Mouse (Mus musculus) midbrain, embryonic 15.5 days (tissue): ENCODE measurements at regions not wholly inside any gene's neighbourhood (a gene's known extent, or its start where the extent isn't known, plus 50 kb on each side); places are given as distances from the start of the nearest gene placed in this dataset.

Experiments used
- ATAC-seq: fragments of 200-750 bp; cut with Nextera tagmentation; replicated peaks from 2 replicates; pipeline ENCODE4 v1.8.0; 2017; ENCODE audit warnings: moderate TSS enrichment
- H3K27ac ChIP-seq: fragments of 300-500 bp; sonication (generic); 2 replicates; pipeline ENCODE4 v1.5.1; 2015; ENCODE audit warnings: mild to moderate bottlenecking, inconsistent platforms
- H3K27me3 ChIP-seq: fragments of 300-500 bp; sonication (generic); replicated peaks from 2 replicates; pipeline ENCODE4 v1.6.1; 2015; ENCODE audit warnings: inconsistent platforms
- H3K36me3 ChIP-seq: fragments of 300-500 bp; sonication (generic); replicated peaks from 2 replicates; pipeline ENCODE4 v1.6.1; 2015; ENCODE audit warnings: inconsistent platforms
- H3K4me1 ChIP-seq: fragments of 300-500 bp; sonication (generic); 2 replicates; pipeline ENCODE4 v1.6.1; 2015; ENCODE audit warnings: inconsistent platforms
- H3K4me2 ChIP-seq: fragments of 300-500 bp; sonication (generic); 2 replicates; pipeline ENCODE4 v1.6.1; 2015; ENCODE audit warnings: inconsistent platforms, mild to moderate bottlenecking, moderate library complexity
- H3K4me3 ChIP-seq: fragments of 300-500 bp; sonication (generic); 2 replicates; pipeline ENCODE4 v1.5.1; 2015; ENCODE audit warnings: mild to moderate bottlenecking, inconsistent platforms
- H3K9ac ChIP-seq: fragments of 300-500 bp; sonication (generic); 2 replicates; pipeline ENCODE4 v1.6.1; 2015; ENCODE audit warnings: mild to moderate bottlenecking, inconsistent platforms
- H3K9me3 ChIP-seq: fragments of 300-500 bp; sonication (generic); 2 replicates; pipeline ENCODE4 v1.6.1; 2016; ENCODE audit warnings: inconsistent platforms
- WGBS: fragments of 180-500 bp; shearing (Covaris S2); methylation state at CpG from one replicate; pipeline ENCODE4 v1.1.7; 2015; ENCODE audit warnings: mixed read lengths; 5-methylcytosine and 5-hydroxymethylcytosine counted together

DNA sequence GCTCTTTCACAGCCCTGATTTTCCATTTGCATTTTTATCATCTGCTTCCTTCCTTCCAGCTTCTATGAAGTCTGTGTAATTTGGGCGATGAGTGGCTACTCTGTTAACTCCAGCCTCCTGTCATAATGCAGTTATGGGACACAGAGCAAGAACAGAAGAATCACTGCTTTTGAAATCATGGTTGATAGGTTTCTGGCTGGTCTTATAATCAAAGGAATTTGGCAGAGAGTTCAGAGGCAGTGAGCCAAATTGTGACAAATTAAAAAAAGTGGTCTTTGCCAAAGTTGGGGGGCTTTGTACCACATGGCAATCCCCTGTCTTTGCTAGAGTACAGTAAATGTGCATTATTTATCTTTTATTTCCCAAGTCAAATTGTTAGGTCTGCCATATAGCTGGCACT lies 1292.6 kb downstream of the Rapgef2 start:
- 74% methylated on average over 1 of the region's 1 CpGs for WGBS
- no peaks in the 10 kb centered on the region for H3K36me3 ChIP-seq
- no peaks in the 10 kb centered on the region for H3K9me3 ChIP-seq
- H3K4me1 ChIP-seq, result no peaks in the 10 kb centered on the region
- no peak overlapping the region for H3K4me2 ChIP-seq
- H3K27ac ChIP-seq, result no peak overlapping the region
- H3K4me3 ChIP-seq, result no peak overlapping the region
- H3K9ac ChIP-seq, result no peak overlapping the region
- ATAC-seq, result no peak
- H3K27me3 ChIP-seq, result no peaks in the 10 kb centered on the region

DNA sequence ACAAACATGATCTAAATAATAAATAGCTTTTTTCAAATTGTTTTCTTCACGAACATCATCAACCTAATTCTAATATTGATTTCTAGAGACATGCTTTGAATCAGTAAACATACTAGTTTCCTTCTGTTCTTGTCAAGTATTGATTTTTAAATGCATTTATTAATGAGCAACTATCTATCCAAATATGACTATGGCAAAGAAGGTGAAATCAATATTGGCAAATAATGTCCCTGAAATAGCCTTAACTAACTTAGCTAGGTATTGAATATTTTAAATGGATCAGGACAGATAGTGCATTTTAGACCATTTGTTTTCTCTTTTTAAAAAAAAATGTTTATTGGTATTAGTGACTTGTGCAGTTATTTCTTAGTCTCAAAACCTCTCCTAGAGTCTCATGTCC lies 1341.5 kb downstream of the Rapgef2 start:
- Histone ChIP-seq H3K27ac (no peak overlapping the region), H3K9ac (no peak overlapping the region), H3K4me3 (no peak overlapping the region), H3K27me3 (no peaks in the 10 kb centered on the region), H3K4me1 (no peaks in the 10 kb centered on the region), H3K36me3 (no peaks in the 10 kb centered on the region), H3K9me3 (no peaks in the 10 kb centered on the region), H3K4me2 (no peak overlapping the region)
- WGBS, result 83% methylated on average over 1 of the region's 1 CpGs
- ATAC-seq, result no peak

DNA sequence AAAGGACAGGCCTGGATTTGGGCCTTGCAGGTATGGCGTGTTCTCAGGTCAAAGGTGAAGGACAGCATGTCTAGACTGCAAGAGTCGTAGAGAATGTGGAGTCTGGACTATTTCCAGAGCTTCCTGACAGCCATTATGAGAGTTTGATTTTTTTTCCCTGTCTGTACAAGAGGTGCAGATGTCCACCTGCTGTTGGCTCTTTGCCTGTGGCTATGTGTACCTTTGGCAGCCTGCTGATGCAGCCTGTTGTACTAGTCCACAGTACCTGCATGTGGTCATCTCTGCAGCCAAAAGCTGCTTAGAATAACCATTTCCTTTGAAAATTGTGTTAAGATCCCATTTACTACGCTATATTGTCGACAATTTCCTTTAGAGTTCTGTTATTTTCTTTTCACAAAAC lies 1389.1 kb downstream of the Rapgef2 start:
- no peaks in the 10 kb centered on the region for H3K36me3 ChIP-seq
- H3K4me2 ChIP-seq, result no peak overlapping the region
- H3K9ac ChIP-seq, result no peak overlapping the region
- H3K27me3 ChIP-seq, result no peaks in the 10 kb centered on the region
- WGBS, result 92% methylated on average over 4 of the region's 4 CpGs
- no peak for ATAC-seq
- H3K4me3 ChIP-seq, result no peak overlapping the region
- H3K27ac ChIP-seq, result no peak overlapping the region
- H3K4me1 ChIP-seq, result no peaks in the 10 kb centered on the region
- no peaks in the 10 kb centered on the region for H3K9me3 ChIP-seq

DNA sequence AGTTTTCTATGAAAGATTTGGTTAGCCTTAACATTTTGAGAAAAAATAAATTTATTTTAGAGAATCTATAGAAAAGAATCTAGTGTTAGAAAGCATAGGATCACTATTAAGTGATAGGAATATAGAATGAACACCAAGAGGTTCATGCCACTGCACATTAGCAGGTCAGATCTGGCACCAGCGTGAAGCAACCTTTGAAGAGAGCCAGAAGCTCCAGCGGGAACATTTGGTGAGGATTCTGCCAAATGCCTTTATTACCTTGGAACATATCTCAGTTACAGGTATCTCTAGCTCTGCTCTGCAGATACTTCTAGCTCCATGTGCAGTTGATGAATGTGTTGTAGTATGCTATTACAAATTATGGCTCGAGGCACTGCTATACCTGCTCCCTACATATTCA lies 1398.7 kb downstream of the Rapgef2 start:
- Histone ChIP-seq H3K4me1 (no peaks in the 10 kb centered on the region), H3K36me3 (no peaks in the 10 kb centered on the region), H3K4me2 (no peak overlapping the region), H3K9ac (no peak overlapping the region), H3K9me3 (no peaks in the 10 kb centered on the region), H3K27me3 (no peaks in the 10 kb centered on the region), H3K4me3 (no peak overlapping the region), H3K27ac (no peak overlapping the region)
- WGBS, result 94% methylated on average over 3 of the region's 3 CpGs
- ATAC-seq, result no peak

DNA sequence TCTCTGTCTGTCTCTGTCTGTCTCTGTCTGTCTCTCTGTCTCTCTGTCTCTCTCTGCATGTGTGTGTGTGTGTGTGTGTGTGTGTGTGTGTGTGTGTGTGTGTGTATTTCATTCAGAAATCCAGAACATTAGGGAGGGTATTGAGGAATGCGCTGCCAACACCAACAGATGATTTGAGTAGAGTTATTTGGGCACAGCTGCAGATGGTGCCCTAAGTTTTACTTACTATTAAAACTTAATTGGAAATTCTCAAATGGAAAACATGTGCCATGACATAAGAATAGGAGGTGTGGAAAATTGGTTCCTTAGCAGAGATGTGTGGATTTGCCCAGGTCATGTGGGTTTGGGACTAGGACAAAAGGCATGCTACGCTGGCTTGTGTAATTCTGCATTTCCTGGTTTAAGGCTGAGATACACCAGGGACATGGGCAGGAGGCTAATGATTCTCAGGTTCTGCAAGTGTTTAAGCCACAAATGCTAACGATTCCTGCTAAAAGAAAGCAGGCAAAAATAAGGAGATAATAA lies 1437.5 kb downstream of the Rapgef2 start:
- Histone ChIP-seq H3K27ac (no peak overlapping the region), H3K9ac (no peak overlapping the region)
- ATAC-seq, result no peak

DNA sequence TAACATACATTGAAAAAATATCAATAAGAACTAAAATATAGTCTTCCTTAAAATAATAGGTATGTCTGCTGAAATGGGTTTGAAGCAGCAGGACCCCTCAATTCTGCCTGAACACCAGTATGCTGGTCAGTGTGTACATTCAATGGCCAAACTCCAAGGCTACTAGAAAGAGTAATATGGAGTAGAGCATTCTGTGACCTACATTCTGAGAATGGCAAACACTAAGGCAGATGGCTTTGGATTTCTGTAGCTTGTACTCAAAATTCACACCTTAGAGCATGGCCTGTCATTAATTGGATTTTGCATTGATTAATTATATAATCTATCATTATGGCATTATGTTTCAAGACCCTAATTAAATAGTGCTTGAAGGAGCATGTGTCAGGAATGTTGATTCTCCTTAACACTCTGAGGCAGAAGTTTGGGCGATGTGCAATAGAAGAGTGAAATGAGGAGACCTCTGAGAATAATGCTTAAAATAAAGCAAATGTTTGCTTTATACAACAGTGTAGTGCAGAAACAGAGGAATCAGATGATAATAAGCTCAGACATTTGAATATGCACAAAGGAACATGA lies 1454.0 kb downstream of the Rapgef2 start:
- 75% methylated on average over 1 of the region's 1 CpGs for WGBS
- Histone ChIP-seq H3K4me1 (no peaks in the 10 kb centered on the region; the same call in 1 of the 2 replicates), H3K9ac (no peak overlapping the region), H3K4me3 (no peak overlapping the region), H3K9me3 (no peaks in the 10 kb centered on the region), H3K4me2 (no peak overlapping the region), H3K27ac (no peak overlapping the region), H3K27me3 (no peaks in the 10 kb centered on the region), H3K36me3 (no peaks in the 10 kb centered on the region)
- ATAC-seq, result no peak

More for the DNA sequence above, 1437.5 kb downstream of the Rapgef2 start:
- 83% methylated on average over 3 of the region's 3 CpGs for WGBS
- H3K9me3 ChIP-seq, result no peaks in the 10 kb centered on the region
- no peaks in the 10 kb centered on the region for H3K36me3 ChIP-seq
- H3K27me3 ChIP-seq, result no peaks in the 10 kb centered on the region
- H3K4me3 ChIP-seq, result no peak overlapping the region
- H3K4me1 ChIP-seq, result no peaks in the 10 kb centered on the region
- no peak overlapping the region for H3K4me2 ChIP-seq

DNA sequence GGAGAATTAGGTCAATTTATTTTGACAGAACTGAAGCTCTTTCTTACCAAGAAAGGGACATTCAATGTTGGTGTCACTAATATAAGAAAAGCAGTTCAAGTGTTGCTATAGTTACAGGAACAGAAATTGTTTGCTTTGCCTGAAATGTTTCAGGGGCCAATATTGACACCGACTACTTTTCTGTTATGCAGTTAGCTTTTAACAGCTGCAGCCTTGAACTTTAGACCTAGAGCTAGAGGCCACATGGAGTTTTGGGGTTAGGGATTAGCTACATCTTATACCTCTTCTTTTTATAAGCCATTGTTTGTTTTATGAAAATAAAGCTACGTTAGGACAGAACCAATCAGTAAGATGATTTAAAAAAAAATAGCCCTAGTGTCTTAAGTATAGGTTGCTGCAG lies 1454.6 kb downstream of the Rapgef2 start:
- WGBS, result 69% methylated on average over 2 of the region's 2 CpGs
- ATAC-seq, result 0 out of 2 replicates have a peak, but pooled peaks have one; percentile 39
- Histone ChIP-seq H3K9me3 (no peaks in the 10 kb centered on the region), H3K27ac (no peak overlapping the region), H3K4me1 (no peaks in the 10 kb centered on the region; the same call in 1 of the 2 replicates), H3K27me3 (no peaks in the 10 kb centered on the region), H3K9ac (no peak overlapping the region), H3K4me3 (no peak overlapping the region), H3K4me2 (no peak overlapping the region), H3K36me3 (no peaks in the 10 kb centered on the region)

DNA sequence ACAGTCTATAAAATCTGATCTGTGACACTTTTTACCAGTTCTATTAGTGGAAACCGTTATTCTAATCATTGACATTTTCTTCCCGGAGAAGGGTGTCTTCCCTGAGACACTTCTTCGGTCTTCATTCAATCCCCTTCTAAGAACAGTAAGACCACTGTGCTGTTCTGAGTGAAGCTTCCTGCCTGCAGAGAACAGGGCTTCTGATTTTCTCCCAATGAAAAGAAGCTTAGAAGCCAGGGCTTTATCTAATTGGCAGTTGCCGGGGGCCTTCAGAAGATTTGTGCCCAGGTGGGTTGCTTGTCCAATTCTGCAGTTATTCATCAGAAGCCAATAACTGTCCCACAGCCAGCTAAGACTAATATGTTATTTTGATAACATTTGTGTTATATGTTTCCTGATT lies 1455.1 kb downstream of the Rapgef2 start:
- WGBS, result 64% methylated on average over 4 of the region's 4 CpGs
- no peaks in the 10 kb centered on the region for H3K36me3 ChIP-seq
- ATAC-seq, result 0 out of 2 replicates have a peak, but pooled peaks have one; percentile 65

DNA sequence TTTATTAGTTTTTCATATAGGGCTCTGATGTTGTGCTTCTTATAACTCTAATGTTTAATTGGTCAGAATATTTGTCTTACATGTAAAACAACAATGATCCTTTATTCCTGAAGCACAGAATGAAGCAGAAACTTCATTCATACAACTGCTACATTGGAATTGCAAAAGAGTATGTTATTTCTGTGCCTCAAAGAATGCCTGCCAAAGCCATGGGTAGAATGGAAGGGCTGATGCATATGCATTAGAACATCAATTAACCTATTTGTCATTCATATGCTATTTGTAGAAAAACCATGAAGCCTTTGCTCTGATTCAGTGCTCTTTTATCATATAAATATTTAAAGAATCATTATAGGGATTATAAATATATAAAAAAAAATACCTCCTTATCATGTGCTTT lies 1456.1 kb downstream of the Rapgef2 start:
- no peaks in the 10 kb centered on the region for H3K36me3 ChIP-seq
- no peak for ATAC-seq
- no peaks in the 10 kb centered on the region; the same call in 1 of the 2 replicates for H3K4me1 ChIP-seq
- no peak overlapping the region for H3K27ac ChIP-seq
- no peak overlapping the region for H3K4me3 ChIP-seq
- H3K9me3 ChIP-seq, result no peaks in the 10 kb centered on the region
- H3K4me2 ChIP-seq, result no peak overlapping the region
- no peaks in the 10 kb centered on the region for H3K27me3 ChIP-seq
- no peak overlapping the region for H3K9ac ChIP-seq

More for the DNA sequence above, 1455.1 kb downstream of the Rapgef2 start:
- no peaks in the 10 kb centered on the region for H3K27me3 ChIP-seq
- H3K4me1 ChIP-seq, result no peaks in the 10 kb centered on the region; the same call in 1 of the 2 replicates
- no peak overlapping the region for H3K4me3 ChIP-seq
- H3K9ac ChIP-seq, result no peak overlapping the region
- no peak overlapping the region for H3K27ac ChIP-seq
- no peaks in the 10 kb centered on the region for H3K9me3 ChIP-seq
- H3K4me2 ChIP-seq, result no peak overlapping the region

DNA sequence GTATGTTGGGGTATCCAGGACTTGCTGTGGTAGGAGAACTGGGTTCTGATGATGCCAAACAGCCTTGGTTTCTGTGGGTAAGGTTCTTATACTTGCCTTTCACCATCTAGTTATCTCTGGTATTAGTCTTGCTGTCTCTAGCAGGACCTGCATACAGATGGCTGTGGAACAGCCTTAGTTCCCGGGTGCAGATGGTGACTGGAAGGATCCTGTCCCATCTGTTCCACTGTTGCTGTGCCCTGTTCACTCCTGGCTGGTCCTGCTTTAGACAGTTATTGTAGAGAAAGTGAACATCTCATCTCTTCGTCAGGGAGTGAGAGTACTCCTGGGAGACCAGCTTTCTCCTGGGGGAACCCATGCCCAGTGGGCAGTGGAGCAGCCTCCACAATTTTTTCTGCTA lies 1485.5 kb downstream of the Rapgef2 start:
- Histone ChIP-seq H3K4me3 (no peak overlapping the region), H3K27ac (no peak overlapping the region), H3K9ac (no peak overlapping the region), H3K9me3 (no peaks in the 10 kb centered on the region), H3K27me3 (no peaks in the 10 kb centered on the region), H3K4me1 (no peaks in the 10 kb centered on the region), H3K4me2 (no peak overlapping the region), H3K36me3 (no peaks in the 10 kb centered on the region)
- 71% methylated on average over 2 of the region's 2 CpGs for WGBS
- ATAC-seq, result no peak

DNA sequence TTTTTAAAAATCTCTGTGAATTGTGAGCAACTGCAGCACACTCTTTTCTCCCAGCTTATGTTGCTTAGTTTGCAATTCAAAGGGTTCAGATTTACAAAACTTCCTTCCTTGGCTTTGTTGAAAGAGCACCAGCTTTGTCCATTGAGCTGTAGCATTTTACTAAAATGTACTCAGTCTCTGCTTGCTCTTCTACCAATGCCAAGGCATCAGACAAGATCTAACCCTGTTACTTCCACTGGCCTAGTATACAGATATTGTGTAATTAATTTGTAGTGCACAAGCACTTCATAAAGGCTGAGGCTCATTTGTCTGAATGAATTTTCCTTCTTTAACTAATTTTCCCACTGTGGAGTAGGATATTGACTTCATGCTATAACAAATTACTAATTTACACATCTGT lies 1504.5 kb downstream of the Rapgef2 start:
- ATAC-seq, result no peak
- Histone ChIP-seq H3K4me2 (no peak overlapping the region), H3K4me3 (no peak overlapping the region)

DNA sequence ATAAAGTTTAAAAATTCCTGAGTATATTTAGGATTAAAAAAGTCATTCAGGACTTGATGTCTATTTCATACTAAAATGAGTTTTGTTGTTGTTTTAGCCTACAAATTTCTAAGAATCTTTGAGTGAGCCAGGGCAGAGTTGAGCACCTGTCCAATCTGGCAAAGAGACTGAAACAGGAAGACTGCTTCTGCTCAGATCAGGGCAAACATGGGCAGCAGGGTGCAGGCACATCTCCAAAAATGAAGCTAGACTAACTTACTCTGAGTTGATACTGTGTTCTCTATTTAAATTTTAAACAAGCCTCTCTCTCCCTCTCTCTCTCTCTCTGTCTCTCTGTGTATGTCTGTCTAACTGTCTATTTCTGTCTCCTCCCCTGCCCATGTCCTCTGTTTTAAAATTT lies 1505.0 kb downstream of the Rapgef2 start:
- Histone ChIP-seq H3K9ac (no peak overlapping the region), H3K4me2 (no peak overlapping the region), H3K36me3 (no peaks in the 10 kb centered on the region), H3K4me1 (no peaks in the 10 kb centered on the region), H3K27me3 (no peaks in the 10 kb centered on the region), H3K27ac (no peak overlapping the region), H3K9me3 (no peaks in the 10 kb centered on the region), H3K4me3 (no peak overlapping the region)
- no peak for ATAC-seq

More for the DNA sequence above, 1504.5 kb downstream of the Rapgef2 start:
- H3K9ac ChIP-seq, result no peak overlapping the region
- no peaks in the 10 kb centered on the region for H3K36me3 ChIP-seq
- no peaks in the 10 kb centered on the region for H3K27me3 ChIP-seq
- H3K4me1 ChIP-seq, result no peaks in the 10 kb centered on the region
- no peaks in the 10 kb centered on the region for H3K9me3 ChIP-seq
- H3K27ac ChIP-seq, result no peak overlapping the region

DNA sequence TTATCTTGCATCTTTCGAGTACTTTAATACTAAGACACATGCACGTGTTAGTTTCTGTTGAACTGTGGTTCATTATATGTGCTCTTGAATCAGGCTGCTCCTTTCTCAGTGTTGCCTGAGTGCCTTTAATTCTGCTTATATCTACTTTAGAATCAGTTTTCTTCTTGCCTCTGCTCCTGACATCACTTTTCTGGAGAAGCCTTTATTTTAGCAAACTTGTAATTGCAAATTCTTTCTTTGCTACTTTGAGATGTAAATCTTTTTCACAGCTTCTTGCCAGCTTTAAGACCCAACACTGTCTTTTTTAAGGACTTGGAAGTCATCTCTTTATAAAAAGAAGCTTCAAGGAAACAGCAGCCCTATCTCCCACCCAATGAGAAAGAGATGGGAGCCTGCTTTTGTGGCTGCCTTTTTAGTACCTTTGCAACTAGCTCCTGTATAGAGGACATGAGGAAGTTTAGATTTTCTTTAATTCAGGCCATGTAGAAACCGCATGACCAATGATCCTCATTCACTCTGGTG lies 1527.4 kb downstream of the Rapgef2 start:
- no peaks in the 10 kb centered on the region for H3K4me1 ChIP-seq
- no peak for ATAC-seq
- no peaks in the 10 kb centered on the region for H3K36me3 ChIP-seq
- H3K9me3 ChIP-seq, result no peaks in the 10 kb centered on the region
- no peak overlapping the region for H3K9ac ChIP-seq
- no peak overlapping the region for H3K4me3 ChIP-seq
- H3K4me2 ChIP-seq, result no peak overlapping the region
- H3K27ac ChIP-seq, result no peak overlapping the region
- 72% methylated on average over 3 of the region's 3 CpGs for WGBS
- H3K27me3 ChIP-seq, result no peaks in the 10 kb centered on the region
